Mouse (Mus musculus): Measurements from ENCODE around the gene Sytl1.

Sytl1 gene

GRCm38 (mm10) chr4:133278067-133278466 is 15.2 kb upstream of the Sytl1 start:
- DNase-seq = no peak

- peak; percentile 96 for DNase-seq
Measured at GRCm38 (mm10) chr4:133277104-133278026, 14.5 kb upstream of the Sytl1 start, which contains the start of gene Tmem222. Tmem222 (minus strand) TSS chr4:133277792.

- no peak for DNase-seq
Measured at GRCm38 (mm10) chr4:133270929-133271328, 8.0 kb upstream of the Sytl1 start.

- DNase-seq = no peak
Measured at GRCm38 (mm10) chr4:133269596-133269995, 6.7 kb upstream of the Sytl1 start.

GRCm38 (mm10) chr4:133268931-133269330 is 6.0 kb upstream of the Sytl1 start:
- DNase-seq = no peak

- DNase-seq = no peak
Measured at GRCm38 (mm10) chr4:133266248-133266880, 3.5 kb upstream of the Sytl1 start.

GRCm38 (mm10) chr4:133265759-133266158 is 2.8 kb upstream of the Sytl1 start:
- DNase-seq = peak; percentile 51

GRCm38 (mm10) chr4:133265297-133265696 is 2.4 kb upstream of the Sytl1 start:
- no peak for DNase-seq

- no peak for DNase-seq
Measured at GRCm38 (mm10) chr4:133264559-133264958, 1.6 kb upstream of the Sytl1 start.

- no peak for DNase-seq
Measured at GRCm38 (mm10) chr4:133263756-133264155, 843 bp upstream of the Sytl1 start.

- DNase-seq = no peak
Measured at GRCm38 (mm10) chr4:133262375-133262765, 543 bp downstream of the Sytl1 start.

- no peak for DNase-seq
Measured at GRCm38 (mm10) chr4:133261641-133262374, 1.1 kb downstream of the Sytl1 start.

- no peak for DNase-seq
Measured at GRCm38 (mm10) chr4:133257798-133258408, 5.0 kb downstream of the Sytl1 start.

GRCm38 (mm10) chr4:133257230-133257629 is 5.7 kb downstream of the Sytl1 start:
- peak; percentile 62 for DNase-seq

- DNase-seq = peak; percentile 30
Measured at GRCm38 (mm10) chr4:133256820-133257219, 6.1 kb downstream of the Sytl1 start.

GRCm38 (mm10) chr4:133255392-133255791 is 7.5 kb downstream of the Sytl1 start:
- DNase-seq = no peak

GRCm38 (mm10) chr4:133253412-133253811 is 9.5 kb downstream of the Sytl1 start:
- DNase-seq = peak; percentile 30

- peak; percentile 40 for DNase-seq
Measured at GRCm38 (mm10) chr4:133252089-133252488, 10.8 kb downstream of the Sytl1 start.

- peak; percentile 66 for DNase-seq
Measured at GRCm38 (mm10) chr4:133251214-133251613, 11.7 kb downstream of the Sytl1 start.

GRCm38 (mm10) chr4:133250609-133251008 is 12.3 kb downstream of the Sytl1 start:
- peak; percentile 88 for DNase-seq

GRCm38 (mm10) chr4:133247806-133248449 is 15.0 kb downstream of the Sytl1 start:
- DNase-seq = no peak

- DNase-seq = peak; percentile 77
Measured at GRCm38 (mm10) chr4:133247072-133247471, 15.8 kb downstream of the Sytl1 start.
